10 mouse cellular contexts compared by ENCODE assay signal in the genomic region with DNA sequence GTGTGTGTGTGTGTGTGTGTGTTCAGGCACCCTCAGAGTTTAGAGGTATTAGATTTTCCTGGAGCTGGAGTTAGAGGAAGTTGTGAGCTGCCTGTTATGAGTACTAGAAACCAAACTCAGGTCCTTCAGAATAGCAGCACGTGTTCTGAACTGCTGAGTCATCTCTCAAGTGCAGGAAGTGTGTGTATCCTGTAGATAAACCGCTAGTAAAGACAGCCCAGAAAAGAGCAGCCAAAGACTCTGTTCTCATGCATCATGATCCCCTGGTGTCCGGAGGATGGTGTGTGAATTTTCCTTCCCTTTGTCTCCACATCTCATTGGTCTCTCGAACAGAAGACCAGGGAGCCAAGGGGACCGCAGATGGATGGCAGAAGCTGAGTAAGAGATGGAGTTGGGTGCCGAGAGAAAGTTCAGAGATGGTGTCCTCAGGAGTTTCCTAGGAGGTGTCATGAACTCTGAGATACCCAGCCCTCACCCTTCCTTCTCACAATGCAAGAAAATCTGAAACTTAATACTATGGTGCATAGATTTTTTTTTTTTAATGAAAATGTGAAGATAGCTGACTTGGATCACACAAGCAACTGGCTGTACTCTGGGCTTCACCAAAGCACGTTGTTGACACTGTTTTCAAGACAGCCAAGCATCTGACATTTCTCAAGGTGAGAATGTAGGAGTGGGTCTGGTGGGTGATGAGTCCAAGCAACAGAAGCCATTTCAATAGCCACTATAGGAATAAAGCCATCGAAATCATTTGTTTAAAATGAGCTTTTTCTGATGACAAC. TPM values are rescaled to one million over a fixed set of nuclear protein-coding genes. Genes with fewer than 3 reads are reported as not detected.
DNase-seq lines count a peak whose midpoint lies in the region; ATAC-seq and TF ChIP-seq lines count a peak whose summit lies in the region.
"Had no signal": no experiment of that assay in that cellular context is flagged by ENCODE, and none has a peak within 500 bp of the region (broad histone marks: within the 10 kb centered on the region; RNA-seq: fewer than 3 reads in every experiment).

No protein-coding gene starts in this region.

- H3K4me1 ChIP-seq in CH12.LX (ENCODE audit: control insufficient read depth in 1 of 2, insufficient read depth in 2 of 2) = peaks cover 0 to 26% of the 10 kb centered on the region in 2 experiments; a peak in 3 of 4 replicates
- no peaks in the 10 kb centered on the region for H3K4me1 ChIP-seq in neural tube, embryonic 15.5 days
- H3K4me1 ChIP-seq: embryonic facial prominence, embryonic 15.5 days; neural tube, embryonic 12.5 days had no signal

- TF ChIP-seq POLR2A in CH12.LX (IDR thresholded peaks at IDR 0.05; ENCODE audit: low read depth, low read length) = no peak

- ATAC-seq in hematopoietic stem cell, adult 5-6 weeks (replicated peaks in 1 of 2; ENCODE audit: insufficient read depth in 1 of 2, low FRiP score in 2 of 2, low TSS enrichment in 1 of 2, low read depth in 1 of 2, poor library complexity in 2 of 2, severe bottlenecking in 2 of 2) = peak; percentile 95 to 99
- peak; percentile 96 for ATAC-seq in megakaryocyte progenitor cell, adult 5-6 weeks (replicated peaks; ENCODE audit: poor library complexity)
- ATAC-seq in neural tube, embryonic 15.5 days (ENCODE audit: low FRiP score) = no peak

- H3K27ac ChIP-seq in CH12.LX (ENCODE audit: insufficient read depth, low read depth) = no peak overlapping the region
- no peak overlapping the region for H3K27ac ChIP-seq in neural tube, embryonic 15.5 days (replicated peaks)
- H3K27ac ChIP-seq: embryonic facial prominence, embryonic 15.5 days; neural tube, embryonic 12.5 days had no signal

- 83% methylated on average over 8 of the region's 8 CpGs for WGBS in neural tube, embryonic 15.5 days

- no peaks in the 10 kb centered on the region for H3K9me3 ChIP-seq in CH12.LX (replicated peaks; ENCODE audit: low read length)
- H3K9me3 ChIP-seq in neural tube, embryonic 15.5 days (replicated peaks) = no peaks in the 10 kb centered on the region
- H3K9me3 ChIP-seq: embryonic facial prominence, embryonic 15.5 days; neural tube, embryonic 12.5 days had no signal

- dilution Hi-C loops in CH12.LX (cut with MboI; ENCODE audit: extremely low pct_ligation_motif_present, extremely low pct_unique_long_range_greater_than_20kb, low sequenced_read_pairs) = no loop called here

- in situ Hi-C loops in CH12.LX (cut with MboI; ENCODE audit: low pct_ligation_motif_present, low pct_unique_long_range_greater_than_20kb, low sequenced_read_pairs) = no loop called here

- no peak for TF ChIP-seq RAD21 in CH12.LX (IDR thresholded peaks at IDR 0.05; ENCODE audit: low read depth, low read length)

- no peaks in the 10 kb centered on the region for H3K79me2 ChIP-seq in CH12.LX (replicated peaks; ENCODE audit: control insufficient read depth, extremely low read depth, insufficient read depth, poor library complexity, severe bottlenecking)

- H3K36me3 ChIP-seq in CH12.LX (replicated peaks in 1 of 2; ENCODE audit: control insufficient read depth in 1 of 2, insufficient read depth in 1 of 2, low read length in 1 of 2) = peaks cover 0 to 2% of the 10 kb centered on the region in 2 experiments
- no peaks in the 10 kb centered on the region for H3K36me3 ChIP-seq in neural tube, embryonic 15.5 days
- H3K36me3 ChIP-seq: embryonic facial prominence, embryonic 15.5 days; neural tube, embryonic 12.5 days had no signal

- H3K27me3 ChIP-seq in CH12.LX (replicated peaks) = no peaks in the 10 kb centered on the region
- H3K27me3 ChIP-seq in neural tube, embryonic 15.5 days (replicated peaks) = no peaks in the 10 kb centered on the region
- H3K27me3 ChIP-seq: embryonic facial prominence, embryonic 15.5 days; neural tube, embryonic 12.5 days had no signal

- H3K4me3 ChIP-seq in CH12.LX (replicated peaks in 1 of 3; ENCODE audit: low read depth in 2 of 3, low read length in 2 of 3, poor library complexity in 1 of 3) = peak overlapping the region in 2 of 3 experiments; percentile 37 to 43
- no peak overlapping the region for H3K4me3 ChIP-seq in neural tube, embryonic 15.5 days (replicated peaks)
- H3K4me3 ChIP-seq: embryonic facial prominence, embryonic 15.5 days; neural tube, embryonic 12.5 days had no signal

- TF ChIP-seq CTCF in CH12.LX (conservative IDR thresholded peaks at IDR 0.05 in 1 of 2, IDR thresholded peaks at IDR 0.05 in 1 of 2; ENCODE audit: low read depth in 2 of 2, low read length in 2 of 2) = no peak

- H3K4me2 ChIP-seq in CH12.LX (ENCODE audit: insufficient read depth, low read depth, poor library complexity, severe bottlenecking) = peak overlapping the region; percentile 97
- no peak overlapping the region for H3K4me2 ChIP-seq in neural tube, embryonic 15.5 days
- H3K4me2 ChIP-seq: embryonic facial prominence, embryonic 15.5 days; neural tube, embryonic 12.5 days had no signal

- peak; percentile 91 for DNase-seq in CH12.LX (ENCODE audit: extremely low read depth)
- DNase-seq in c-Kit-negative CD71-positive TER-119-positive erythroid progenitor cells, embryonic 14.5 days (ENCODE audit: low read depth, low spot score) = peak; percentile 85
- DNase-seq in urinary bladder, postnatal 10 days (ENCODE audit: low spot score) = no peak
- no peak for DNase-seq in cerebellum, adult 18-20 months
- DNase-seq in right cerebral cortex, adult 18-20 months = no peak

- H3K9ac ChIP-seq in CH12.LX (ENCODE audit: insufficient read depth, low read depth) = no peak overlapping the region
- no peak overlapping the region for H3K9ac ChIP-seq in neural tube, embryonic 15.5 days (replicated peaks)
- H3K9ac ChIP-seq: embryonic facial prominence, embryonic 15.5 days; neural tube, embryonic 12.5 days had no signal

- TF ChIP-seq EP300 in CH12.LX (IDR thresholded peaks at IDR 0.05; ENCODE audit: low read length) = peak; percentile 89

TF ChIP-seq in CH12.LX, 34 proteins besides CTCF, POLR2A, EP300 and RAD21 (continues in another document):
- TF ChIP-seq RCOR1 (conservative IDR thresholded peaks at IDR 0.05; ENCODE audit: low read depth, low read length) (peak; percentile 80; the same call in 1 of the 2 replicates), MEF2A (IDR thresholded peaks at IDR 0.05; ENCODE audit: borderline replicate concordance, low read depth, low read length) (peak; percentile 68), BHLHE40 (IDR thresholded peaks at IDR 0.05; ENCODE audit: low read depth, low read length) (peak; percentile 99), MAX (IDR thresholded peaks at IDR 0.05; ENCODE audit: low read length) (peak; percentile 99), TBP (conservative IDR thresholded peaks at IDR 0.05; ENCODE audit: low read depth, low read length) (no peak), MAZ (IDR thresholded peaks at IDR 0.05; ENCODE audit: low read depth, low read length) (no peak), ZC3H11A (IDR thresholded peaks at IDR 0.05; ENCODE audit: low read depth, low read length) (no peak), POLR2AphosphoS2 (IDR thresholded peaks at IDR 0.05; ENCODE audit: low read depth, low read length) (no peak), TCF12 (IDR thresholded peaks at IDR 0.05; ENCODE audit: low read depth, low read length) (peak; percentile 71), ETS1 (conservative IDR thresholded peaks at IDR 0.05; ENCODE audit: low read depth, low read length) (peak; percentile 83), GABPA (IDR thresholded peaks at IDR 0.05; ENCODE audit: insufficient replicate concordance, low read depth, low read length) (0 out of 2 replicates have a peak, but pooled peaks have one; percentile 13), KAT2A (IDR thresholded peaks at IDR 0.05; ENCODE audit: insufficient replicate concordance, low read length) (no peak), ZKSCAN1 (IDR thresholded peaks at IDR 0.05; ENCODE audit: borderline replicate concordance, low read depth, low read length) (no peak), PAX5 (IDR thresholded peaks at IDR 0.05; ENCODE audit: low read length) (no peak), SIN3A (IDR thresholded peaks at IDR 0.05; ENCODE audit: low read length) (peak; percentile 93), HCFC1 (IDR thresholded peaks at IDR 0.05; ENCODE audit: low read depth, low read length) (peak; percentile 32; the same call in 1 of the 2 replicates), MAFK (IDR thresholded peaks at IDR 0.05; ENCODE audit: insufficient replicate concordance, low read length) (peak; percentile 98), IRF4 (IDR thresholded peaks at IDR 0.05; ENCODE audit: low read depth, low read length) (peak; percentile 90), NELFE (IDR thresholded peaks at IDR 0.05; ENCODE audit: low read depth, low read length) (no peak), SMC3 (IDR thresholded peaks at IDR 0.05; ENCODE audit: low read depth, low read length) (no peak), ZMIZ1 (IDR thresholded peaks at IDR 0.05; ENCODE audit: low read depth, low read length) (no peak), ZNF384 (IDR thresholded peaks at IDR 0.05; ENCODE audit: low read depth, low read length) (0 out of 2 replicates have a peak, but pooled peaks have one; percentile 24), MYC (IDR thresholded peaks at IDR 0.05; ENCODE audit: low read depth, low read length) (peak; percentile 99), USF2 (conservative IDR thresholded peaks at IDR 0.05; ENCODE audit: low read depth, low read length) (peak; percentile 40), E2F4 (IDR thresholded peaks at IDR 0.05; ENCODE audit: insufficient replicate concordance, low read depth, low read length) (no peak), JUND (conservative IDR thresholded peaks at IDR 0.05; ENCODE audit: low read depth, low read length) (peak; percentile 89), CHD1 (IDR thresholded peaks at IDR 0.05; ENCODE audit: low read depth, low read length) (no peak), UBTF (IDR thresholded peaks at IDR 0.05; ENCODE audit: low read depth, low read length) (no peak)

RNA-seq across cellular contexts. Expression of a gene that starts 27.3 kb away (rescaled TPM):
- total RNA-seq in CH12.LX (2012; rRNA removed) (71.6 and 81.1 TPM in 2 replicates), CH12.LX (2014; rRNA removed) (85.1 and 118 TPM in 2 replicates)
- 97.5 and 98.9 TPM in 2 replicates for polyA plus RNA-seq in CH12.LX (2012; ENCODE audit: insufficient read length, low read depth)
- total RNA-seq in hematopoietic stem cell, adult 5-6 weeks (2017) = 75.0 and 76.9 TPM in 2 replicates
- 32.8 and 36.9 TPM in 2 replicates for total RNA-seq in megakaryocyte progenitor cell, adult 5-6 weeks (2015)
- total RNA-seq in megakaryocyte progenitor cell, adult 5-6 weeks (2017) = 45.5 and 48.1 TPM in 2 replicates
- polyA plus RNA-seq in neural tube, embryonic 15.5 days (2015; fragmentation: Nextera tagmentation; extraction: Ambion mirVana) = 136 and 156 TPM in 2 replicates

RNA-seq across cellular contexts. Expression of a gene that starts 50.1 kb away (rescaled TPM):
- total RNA-seq in CH12.LX (2012; rRNA removed) = not detected in 2 replicates
- not detected in 2 replicates for total RNA-seq in CH12.LX (2014; rRNA removed)
- polyA plus RNA-seq in CH12.LX (2012; ENCODE audit: insufficient read length, low read depth) = not detected in 2 replicates
- not detected in 2 replicates for total RNA-seq in hematopoietic stem cell, adult 5-6 weeks (2017)
- not detected in 2 replicates for total RNA-seq in megakaryocyte progenitor cell, adult 5-6 weeks (2015)
- not detected in 2 replicates for total RNA-seq in megakaryocyte progenitor cell, adult 5-6 weeks (2017)
- 0.04 and 0.12 TPM in 2 replicates for polyA plus RNA-seq in neural tube, embryonic 15.5 days (2015; fragmentation: Nextera tagmentation; extraction: Ambion mirVana)
- polyA plus RNA-seq: embryonic facial prominence, embryonic 15.5 days; neural tube, embryonic 12.5 days had no signal

Comparison
In these comparisons a context has a peak if more than half of its experiments do, and no peak if none do; other contexts are left out.
1. DNase-seq: peak in CH12.LX (single experiment) and c-Kit-negative CD71-positive TER-119-positive erythroid progenitor cells, embryonic 14.5 days (single experiment); none in urinary bladder, postnatal 10 days (single experiment), cerebellum, adult 18-20 months (0 of 2) and right cerebral cortex, adult 18-20 months (single experiment).